Mouse (Mus musculus) embryo, embryonic 10.5 days (tissue): ENCODE measurements around the gene Ikzf3.

Source experiments
- DNase-seq: peaks from one replicate; pipeline ENCODE4 v3.0.0-alpha.2; 2015; ENCODE audit warnings: low spot score

Ikzf3 gene

GRCm38 (mm10) chr11:98568326-98568725, 22.5 kb upstream of the Ikzf3 start:
- DNase-seq: no peak

DNA sequence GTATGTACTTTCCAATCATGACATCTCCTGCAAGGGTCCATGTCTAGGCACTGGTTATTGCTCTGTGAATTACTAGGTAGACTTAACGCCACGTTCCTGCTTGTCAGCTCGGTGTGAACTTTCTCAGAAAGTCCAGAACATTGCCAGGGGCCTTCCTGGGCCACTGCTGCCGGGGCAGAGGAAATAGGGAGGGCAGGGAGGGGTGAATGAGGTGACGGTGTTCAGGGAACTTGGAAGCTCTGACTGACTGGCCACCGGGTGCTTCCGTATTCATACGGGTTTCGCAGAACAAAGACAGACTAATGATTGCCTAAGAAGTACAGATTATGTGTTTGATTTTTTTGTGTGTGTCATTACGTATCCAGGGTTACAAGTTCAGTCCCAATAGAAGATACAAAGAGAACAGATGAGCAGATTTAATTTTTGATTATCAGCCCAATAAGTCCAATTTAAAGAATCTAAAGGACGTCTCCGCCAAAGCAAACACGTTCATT, 18.1 kb upstream of the Ikzf3 start:
- no peak for DNase-seq

GRCm38 (mm10) chr11:98563025-98563424, 17.2 kb upstream of the Ikzf3 start:
- DNase-seq: no peak

GRCm38 (mm10) chr11:98560942-98561341, 15.1 kb upstream of the Ikzf3 start:
- peak; percentile 50 for DNase-seq

GRCm38 (mm10) chr11:98555124-98555700, 9.4 kb upstream of the Ikzf3 start:
- no peak for DNase-seq

DNA sequence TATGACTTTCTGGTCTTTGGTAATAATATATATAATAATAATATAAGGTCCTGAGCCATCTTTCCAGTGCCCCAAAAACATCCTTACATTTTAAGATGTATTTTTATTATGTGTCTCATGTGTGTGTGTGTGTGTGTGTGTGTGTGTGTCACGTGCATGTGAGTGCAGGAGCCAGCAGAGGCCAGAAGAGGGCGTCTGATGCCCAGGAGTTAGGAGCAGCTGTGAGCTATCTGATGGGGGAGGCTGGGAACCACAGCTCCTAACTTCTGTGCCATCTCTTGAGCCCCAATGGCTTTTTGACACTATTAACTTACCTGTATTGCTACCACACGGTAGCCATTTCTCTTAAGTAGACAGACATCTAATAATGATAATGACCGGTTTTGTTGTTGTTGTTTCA, 8.1 kb upstream of the Ikzf3 start:
- DNase-seq: no peak

DNA sequence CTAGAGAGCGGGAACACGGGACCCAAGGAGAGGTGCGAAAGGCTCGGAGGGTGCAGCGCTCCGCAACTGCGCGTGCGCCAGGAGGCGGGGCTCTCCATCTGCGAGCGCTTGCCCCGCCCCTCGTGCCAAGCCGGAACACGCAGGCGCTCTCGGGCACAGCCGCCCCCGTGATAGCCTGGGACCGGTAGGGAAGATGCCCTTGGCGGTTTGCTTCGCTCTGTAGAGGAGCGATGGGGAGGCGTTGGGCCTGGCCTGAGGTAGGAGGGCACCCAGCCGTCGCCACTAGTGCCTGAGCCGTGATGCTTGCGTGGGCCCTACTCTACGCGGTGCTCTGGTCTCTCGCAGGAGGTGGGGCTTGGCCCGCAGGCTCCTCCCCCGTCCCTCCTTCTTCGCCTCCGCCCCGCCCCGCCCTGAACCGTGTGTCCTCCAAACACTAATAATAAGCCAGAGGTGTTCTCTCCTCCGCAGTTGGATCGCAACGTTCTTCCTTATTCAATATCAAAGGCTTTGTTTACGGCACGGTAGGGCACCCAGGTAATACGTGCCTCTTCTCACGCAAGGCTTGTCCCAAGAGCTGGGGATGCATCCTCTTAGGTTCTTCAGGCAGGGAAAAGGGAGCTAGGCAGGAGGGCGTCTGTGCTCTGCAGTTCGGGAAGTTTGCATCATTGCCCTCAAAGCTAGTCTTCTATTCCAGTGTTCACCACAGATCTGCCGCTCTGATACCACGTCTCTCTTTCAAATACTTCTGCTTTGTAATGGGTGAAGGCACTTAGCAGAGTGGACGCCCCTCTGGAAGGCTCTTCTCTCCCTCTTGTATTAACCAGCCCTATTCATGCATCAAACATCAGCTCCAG, 5.4 kb upstream of the Ikzf3 start, which contains the start of gene Zpbp2:
Gene Zpbp2, plus strand, starts transcription at position 123 of the 854 bp plus-strand sequence.
- DNase-seq: peak; percentile 95

- DNase-seq: no peak
Observed at GRCm38 (mm10) chr11:98550311-98550974, 4.6 kb upstream of the Ikzf3 start.

GRCm38 (mm10) chr11:98549363-98549762, 3.5 kb upstream of the Ikzf3 start:
- DNase-seq: no peak

- DNase-seq: no peak
Observed at GRCm38 (mm10) chr11:98547308-98547693, 1.5 kb upstream of the Ikzf3 start.

GRCm38 (mm10) chr11:98546529-98547307, 887 bp upstream of the Ikzf3 start:
- peak; percentile 21 for DNase-seq

DNA sequence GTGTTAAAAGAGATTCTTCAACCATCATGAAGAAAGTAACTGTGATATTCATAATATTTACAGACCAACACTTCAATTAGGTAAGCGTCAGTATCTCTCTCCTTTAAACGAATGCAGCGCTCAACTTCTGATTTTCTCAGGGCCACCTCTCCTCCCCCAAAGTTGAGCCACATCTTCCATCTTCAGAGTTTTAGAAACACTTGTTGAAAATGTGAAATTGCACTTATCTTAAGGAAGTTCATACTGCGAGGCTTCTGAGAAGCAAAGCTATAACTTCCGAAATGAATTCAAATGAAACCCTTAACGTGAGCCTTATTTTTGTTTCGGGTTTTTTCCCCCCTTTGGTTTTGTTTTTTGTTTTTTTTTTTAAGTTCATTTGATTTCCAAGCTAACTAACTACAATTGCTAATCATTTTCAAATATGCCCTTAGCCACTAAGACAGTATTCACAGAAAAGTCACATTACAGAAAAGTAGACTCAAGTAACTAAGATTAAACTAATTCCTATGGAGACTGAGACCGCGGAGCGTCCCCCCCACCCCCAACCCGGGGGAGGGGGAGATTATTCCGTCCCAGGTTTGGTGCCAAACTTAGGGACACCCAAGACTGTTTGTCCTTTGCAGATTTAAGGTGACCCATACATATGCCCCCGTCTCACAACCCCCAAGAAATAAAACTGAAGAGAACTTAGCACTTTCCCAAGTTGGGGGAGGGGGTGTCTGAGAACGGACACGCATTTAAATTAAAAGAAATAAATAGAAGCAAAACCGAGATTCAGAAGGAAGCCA, 747 bp downstream of the Ikzf3 start:
- peak; percentile 51 for DNase-seq

GRCm38 (mm10) chr11:98543414-98543813, 2.4 kb downstream of the Ikzf3 start:
- no peak for DNase-seq

- DNase-seq: no peak
Observed at GRCm38 (mm10) chr11:98542553-98542952, 3.3 kb downstream of the Ikzf3 start.

DNA sequence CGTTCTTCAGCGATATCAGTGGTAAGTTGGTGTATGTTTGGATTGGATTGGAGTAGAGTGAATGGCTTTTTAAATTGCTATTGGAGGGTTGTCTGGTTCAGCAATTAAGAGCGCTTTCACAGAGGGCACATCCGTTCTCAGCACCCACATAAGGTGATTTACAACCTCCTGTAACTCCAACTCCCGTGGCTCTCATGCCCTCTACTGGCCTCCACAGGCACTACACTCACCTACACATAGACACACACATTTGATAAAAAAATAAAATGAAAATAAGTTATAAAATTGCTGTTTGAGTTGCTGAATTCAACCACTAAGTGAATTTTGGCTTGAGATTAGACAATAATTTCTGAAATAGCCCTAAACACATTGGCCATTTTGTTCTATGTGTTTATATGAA, 5.5 kb downstream of the Ikzf3 start:
- no peak for DNase-seq

- DNase-seq: no peak
Observed at GRCm38 (mm10) chr11:98537480-98538034, 8.3 kb downstream of the Ikzf3 start.

- DNase-seq: no peak
Observed at GRCm38 (mm10) chr11:98526824-98527461, 18.9 kb downstream of the Ikzf3 start.

GRCm38 (mm10) chr11:98525140-98525539, 20.7 kb downstream of the Ikzf3 start:
- no peak for DNase-seq

DNA sequence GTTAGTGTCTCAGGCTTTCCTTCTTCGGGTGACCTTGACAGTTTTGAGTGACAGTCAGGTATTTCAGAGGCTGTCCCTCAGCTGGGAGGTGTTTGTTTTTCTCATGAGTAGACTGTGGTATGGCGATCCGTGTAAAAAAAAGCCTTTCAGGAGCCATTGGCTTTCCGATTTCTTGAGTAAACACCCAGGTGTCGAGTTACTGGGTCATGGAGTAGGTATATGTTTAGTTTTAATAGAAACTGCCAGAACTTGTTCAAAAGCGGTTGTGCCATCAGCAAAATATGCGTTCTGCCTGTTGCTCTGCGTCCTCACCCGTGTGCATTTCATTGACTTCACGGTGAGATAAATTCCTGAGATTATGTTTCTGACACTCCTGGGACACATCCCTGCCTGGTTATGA, 25.4 kb downstream of the Ikzf3 start:
- peak; percentile 13 for DNase-seq

- DNase-seq: no peak
Observed at GRCm38 (mm10) chr11:98513356-98513936, 32.4 kb downstream of the Ikzf3 start.
